Mouse (Mus musculus) olfactory bulb, adult 2 months (tissue): ENCODE data around the gene Fbxo33.

Source experiments
- CTCF ChIP-seq: fragments of 200-500 bp; IDR thresholded peaks from 2 replicates; pipeline ENCODE4 v1.5.1; 2012; ENCODE audit warnings: low read depth, mild to moderate bottlenecking, low read length, moderate library complexity; ENCODE audit not compliant: insufficient read depth
- POLR2A ChIP-seq: fragments of 200-500 bp; IDR thresholded peaks from 2 replicates; pipeline ENCODE4 v1.6.1; 2012; ENCODE audit warnings: mild to moderate bottlenecking, low read depth, low read length, moderate library complexity; ENCODE audit not compliant: insufficient read depth

DNA sequence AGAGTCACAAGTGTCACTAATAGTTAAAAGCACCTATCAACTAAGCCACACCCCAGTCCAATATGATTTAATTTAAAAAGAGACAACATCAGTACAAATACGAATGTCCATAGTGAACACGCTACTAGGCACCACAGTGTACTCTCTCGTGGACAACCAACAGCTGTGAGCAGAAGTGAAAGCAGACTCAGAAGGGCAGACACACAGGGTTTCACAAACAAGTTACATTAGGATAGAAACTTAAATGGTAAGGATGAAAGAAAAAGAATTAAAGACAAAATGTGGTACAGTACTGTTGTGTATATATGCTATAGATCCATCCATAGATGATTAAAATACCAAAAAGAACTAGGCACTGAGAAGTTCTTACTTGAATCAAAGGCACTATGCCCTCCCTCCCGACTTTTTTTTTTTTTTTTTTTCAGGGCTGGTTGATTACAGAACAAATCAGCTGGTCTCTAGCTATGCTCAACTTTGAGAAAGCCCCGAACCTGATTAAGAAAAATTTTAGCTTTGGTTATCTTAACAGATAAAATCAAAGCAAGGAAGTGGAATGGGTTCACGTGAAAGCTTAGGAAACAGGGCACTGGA, 2.8 kb downstream of the Fbxo33 start:
- no peak for TF ChIP-seq POLR2A
- TF ChIP-seq CTCF = no peak
